Mouse (Mus musculus) E14TG2a.4 (cell line): ENCODE measurements around the gene Tbx5.

Experiments used
- CTCF ChIP-seq: conservative IDR thresholded peaks from 2 replicates; pipeline ENCODE4 v1.5.1; 2014; ENCODE audit warnings: low read length
- NANOG ChIP-seq: IDR thresholded peaks from 2 replicates; pipeline ENCODE4 v1.6.1; 2014; ENCODE audit warnings: borderline replicate concordance, low read length, mixed read lengths
- POU5F1 ChIP-seq: IDR thresholded peaks from 2 replicates; pipeline ENCODE4 v1.6.1; 2014; ENCODE audit warnings: low read length, borderline replicate concordance

DNA sequence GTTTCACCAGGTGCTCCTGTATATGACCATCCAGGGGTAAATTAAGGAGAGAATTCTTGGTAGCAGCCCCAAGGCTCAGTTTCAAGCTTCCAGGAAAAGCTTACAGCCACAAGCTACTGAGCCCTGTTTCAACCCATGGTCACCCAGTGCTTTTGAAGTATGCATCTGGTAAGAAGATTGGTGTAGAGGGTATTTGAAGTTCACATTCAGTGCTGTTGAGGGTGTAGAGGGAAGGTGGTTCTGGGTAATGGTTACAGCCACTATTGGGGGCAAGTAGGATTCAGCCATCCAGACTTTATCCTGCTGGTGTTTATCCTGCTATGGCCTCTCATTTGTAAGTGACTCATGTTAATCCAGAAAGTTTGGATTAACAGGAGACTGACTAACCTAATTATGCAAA, 26.0 kb upstream of the Tbx5 start:
- TF ChIP-seq CTCF (no peak), NANOG (no peak), POU5F1 (no peak)
